7 mouse cellular contexts compared by ENCODE assay signal in genomic region chr13:32800859-32801258, GRCm38 (mm10). TPM values are rescaled to one million over a fixed set of nuclear protein-coding genes. Genes with fewer than 3 reads are reported as not detected.
A peak's percentile ranks its signal among the peaks of the same experiment; 100 is the strongest.
DNase-seq lines count a peak whose midpoint lies in the region; ATAC-seq and TF ChIP-seq lines count a peak whose summit lies in the region.

No protein-coding gene starts in this region.

- no peak for TF ChIP-seq POLR2A in limb, embryonic 14.5 days (IDR thresholded peaks at IDR 0.05; ENCODE audit: borderline replicate concordance, extremely low read depth, insufficient read depth, insufficient read length)

- H3K4me2 ChIP-seq in limb, embryonic 14.5 days (replicated peaks; ENCODE audit: low read depth, low read length, severe bottlenecking) = peak overlapping the region; percentile 63

- H3K4me3 ChIP-seq in forebrain, embryonic 10.5 days = peak overlapping the region; percentile 73
- peak overlapping the region; percentile 89; the same call in 1 of the 2 replicates for H3K4me3 ChIP-seq in limb, embryonic 14.5 days (replicated peaks; ENCODE audit: low read length)

- no peaks in the 10 kb centered on the region for H3K27me3 ChIP-seq in forebrain, embryonic 10.5 days (ENCODE audit: poor library complexity, severe bottlenecking)
- H3K27me3 ChIP-seq in limb, embryonic 14.5 days (ENCODE audit: control insufficient read depth, insufficient read depth, low read length) = no peaks in the 10 kb centered on the region

- H3K36me3 ChIP-seq in forebrain, embryonic 10.5 days (replicated peaks) = peaks cover 2% of the 10 kb centered on the region
- no peaks in the 10 kb centered on the region for H3K36me3 ChIP-seq in limb, embryonic 14.5 days (ENCODE audit: control insufficient read depth, insufficient read depth, low read length)

- no peak for ATAC-seq in limb, embryonic 14.5 days (ENCODE audit: low FRiP score, low read depth)

- H3K4me1 ChIP-seq in forebrain, embryonic 10.5 days = peaks cover 36% of the 10 kb centered on the region
- H3K4me1 ChIP-seq in limb, embryonic 14.5 days (ENCODE audit: control insufficient read depth, insufficient read depth, low read length) = peaks cover 29% of the 10 kb centered on the region

- H3K27ac ChIP-seq in forebrain, embryonic 10.5 days = no peak overlapping the region
- no peak overlapping the region for H3K27ac ChIP-seq in limb, embryonic 14.5 days (replicated peaks; ENCODE audit: low read depth, low read length)

- DNase-seq in retina, postnatal 1 day = peak; percentile 6
- no peak for DNase-seq in retina, embryonic 14.5 days (ENCODE audit: low spot score)
- DNase-seq in forebrain, embryonic 10.5 days (ENCODE audit: extremely low spot score, low spot score) = no peak
- DNase-seq in limb, embryonic 14.5 days (ENCODE audit: low spot score) = no peak
- DNase-seq in natural killer cell, adult 2 months (ENCODE audit: low spot score in 2 of 2) = peak; percentile 44 to 62
- DNase-seq in frontal cortex, postnatal 10 days (ENCODE audit: low spot score in 2 of 2) = no peak
- no peak for DNase-seq in layer of hippocampus, adult 9-10 months (ENCODE audit: low spot score)

- H3K9me3 ChIP-seq in forebrain, embryonic 10.5 days = no peaks in the 10 kb centered on the region
- H3K9me3 ChIP-seq in limb, embryonic 14.5 days (ENCODE audit: control insufficient read depth, low read length) = no peaks in the 10 kb centered on the region

- H3K9ac ChIP-seq in limb, embryonic 14.5 days (ENCODE audit: low read depth, low read length, severe bottlenecking) = no peak overlapping the region

RNA-seq across cellular contexts. Expression of gene Wrnip1, which starts 1.0 kb away (rescaled TPM):
- 13.0 and 15.7 TPM in 2 replicates for polyA plus RNA-seq in forebrain, embryonic 10.5 days (2016; fragmentation: Nextera tagmentation; extraction: Ambion mirVana)
- 60.9 and 61.9 TPM in 2 replicates for polyA plus RNA-seq in limb, embryonic 14.5 days (2012; rRNA removed)
- polyA plus RNA-seq in limb, embryonic 14.5 days (2014; fragmentation: Nextera tagmentation; extraction: Ambion mirVana) = 25.5 and 26.9 TPM in 2 replicates

RNA-seq across cellular contexts. Expression of gene D930007J09Rik, which starts 1.8 kb away (rescaled TPM):
- polyA plus RNA-seq in forebrain, embryonic 10.5 days (2016; fragmentation: Nextera tagmentation; extraction: Ambion mirVana) = not detected in 2 replicates
- polyA plus RNA-seq in limb, embryonic 14.5 days (2012; rRNA removed) = 1.5 and 3.1 TPM in 2 replicates
- polyA plus RNA-seq in limb, embryonic 14.5 days (2014; fragmentation: Nextera tagmentation; extraction: Ambion mirVana) = not detected in 2 replicates

RNA-seq across cellular contexts. Expression of gene Mylk4, which starts 17.1 kb away (rescaled TPM):
- polyA plus RNA-seq in forebrain, embryonic 10.5 days (2016; fragmentation: Nextera tagmentation; extraction: Ambion mirVana) = not detected in 2 replicates
- polyA plus RNA-seq in limb, embryonic 14.5 days (2012; rRNA removed) = 16.6 and 18.6 TPM in 2 replicates
- polyA plus RNA-seq in limb, embryonic 14.5 days (2014; fragmentation: Nextera tagmentation; extraction: Ambion mirVana) = 8.9 and 11.2 TPM in 2 replicates

RNA-seq across cellular contexts. Expression of gene Serpinb1a, which starts 50.1 kb away (rescaled TPM):
- 0.53 and 0.88 TPM in 2 replicates for polyA plus RNA-seq in forebrain, embryonic 10.5 days (2016; fragmentation: Nextera tagmentation; extraction: Ambion mirVana)
- 6.9 and 8.7 TPM in 2 replicates for polyA plus RNA-seq in limb, embryonic 14.5 days (2012; rRNA removed)
- 19.4 and 23.3 TPM in 2 replicates for polyA plus RNA-seq in limb, embryonic 14.5 days (2014; fragmentation: Nextera tagmentation; extraction: Ambion mirVana)

Comparison
In these comparisons a context has a peak if more than half of its experiments do, and no peak if none do; other contexts are left out.
1. DNase-seq: peak in retina, postnatal 1 day (single experiment) and natural killer cell, adult 2 months (2 of 2); none in retina, embryonic 14.5 days (single experiment), forebrain, embryonic 10.5 days (single experiment), limb, embryonic 14.5 days (single experiment), frontal cortex, postnatal 10 days (0 of 2) and layer of hippocampus, adult 9-10 months (single experiment).